Comparison of ENCODE assay signal across 8 mouse cellular contexts in genomic region chr5:24350531-24351250, GRCm38 (mm10). TPM values are rescaled to one million over a fixed set of nuclear protein-coding genes. Genes with fewer than 3 reads are reported as not detected.
DNase-seq lines count a peak whose midpoint lies in the region; ATAC-seq lines count a peak whose summit lies in the region.

No protein-coding gene starts in this region.

- H3K4me1 ChIP-seq in lung, embryonic 16.5 days (replicated peaks; ENCODE audit: control insufficient read depth, insufficient read depth, low read length), result peaks cover 37% of the 10 kb centered on the region
- H3K4me1 ChIP-seq in forebrain, embryonic 10.5 days, result peaks cover 72% of the 10 kb centered on the region
- peaks cover 73% of the 10 kb centered on the region for H3K4me1 ChIP-seq in limb, embryonic 10.5 days
- peaks cover 49% of the 10 kb centered on the region for H3K4me1 ChIP-seq in stomach, embryonic 14.5 days (ENCODE audit: control insufficient read depth, insufficient read depth, low read length)

- no peaks in the 10 kb centered on the region for H3K9me3 ChIP-seq in lung, embryonic 16.5 days (ENCODE audit: control insufficient read depth, low read length)
- no peaks in the 10 kb centered on the region for H3K9me3 ChIP-seq in forebrain, embryonic 10.5 days
- no peaks in the 10 kb centered on the region for H3K9me3 ChIP-seq in limb, embryonic 10.5 days (replicated peaks)
- no peaks in the 10 kb centered on the region for H3K9me3 ChIP-seq in stomach, embryonic 14.5 days (ENCODE audit: control insufficient read depth, low read depth, low read length)

- H3K27ac ChIP-seq in lung, embryonic 16.5 days (ENCODE audit: low read length), result no peak overlapping the region
- H3K27ac ChIP-seq in forebrain, embryonic 10.5 days, result peak overlapping the region; percentile 86
- H3K27ac ChIP-seq in limb, embryonic 10.5 days, result peak overlapping the region; percentile 85
- H3K27ac ChIP-seq in stomach, embryonic 14.5 days (ENCODE audit: low read length), result peak overlapping the region; percentile 91

- peak overlapping the region; percentile 95 for H3K4me2 ChIP-seq in lung, embryonic 16.5 days (ENCODE audit: low read depth, low read length)
- H3K4me2 ChIP-seq in stomach, embryonic 14.5 days (replicated peaks; ENCODE audit: low read depth, low read length), result peak overlapping the region; percentile 99

- no peaks in the 10 kb centered on the region for H3K36me3 ChIP-seq in lung, embryonic 16.5 days (ENCODE audit: control insufficient read depth, insufficient read depth, low read length)
- no peaks in the 10 kb centered on the region for H3K36me3 ChIP-seq in forebrain, embryonic 10.5 days (replicated peaks)
- peaks cover under 1% of the 10 kb centered on the region; the same call in 1 of the 2 replicates for H3K36me3 ChIP-seq in limb, embryonic 10.5 days
- no peaks in the 10 kb centered on the region for H3K36me3 ChIP-seq in stomach, embryonic 14.5 days (ENCODE audit: control insufficient read depth, insufficient read depth, low read length)

- 33% methylated on average over 15 of the region's 15 CpGs for WGBS in lung, embryonic 16.5 days
- 35% methylated on average over 15 of the region's 15 CpGs for WGBS in forebrain, embryonic 10.5 days
- WGBS in limb, embryonic 10.5 days, result 36% methylated on average over 15 of the region's 15 CpGs
- 33% methylated on average over 15 of the region's 15 CpGs for WGBS in stomach, embryonic 14.5 days

- H3K4me3 ChIP-seq in lung, embryonic 16.5 days (ENCODE audit: low read length), result peak overlapping the region; percentile 65
- peak overlapping the region; percentile 77 for H3K4me3 ChIP-seq in forebrain, embryonic 10.5 days
- peak overlapping the region; percentile 72 for H3K4me3 ChIP-seq in limb, embryonic 10.5 days
- peak overlapping the region; percentile 68 for H3K4me3 ChIP-seq in stomach, embryonic 14.5 days (ENCODE audit: low read depth, low read length)

- no peak for DNase-seq in lung, postnatal 25 days (ENCODE audit: low spot score)
- DNase-seq in forebrain, embryonic 10.5 days (ENCODE audit: extremely low spot score, low spot score), result no peak
- peak; percentile 46 for DNase-seq in limb, embryonic 10.5 days (ENCODE audit: low spot score)
- no peak for DNase-seq in spleen, postnatal 14 days (ENCODE audit: low spot score in 2 of 2)
- no peak for DNase-seq in right cerebral cortex, postnatal 25 days
- DNase-seq in kidney, adult 18-20 months, result no peak

- H3K9ac ChIP-seq in lung, embryonic 16.5 days (ENCODE audit: low read length), result peak overlapping the region; percentile 69
- H3K9ac ChIP-seq in stomach, embryonic 14.5 days (replicated peaks; ENCODE audit: low read depth, low read length), result peak overlapping the region; percentile 80

- H3K27me3 ChIP-seq in lung, embryonic 16.5 days (ENCODE audit: control insufficient read depth, insufficient read depth, low read depth, low read length), result peaks cover 26% of the 10 kb centered on the region
- H3K27me3 ChIP-seq in forebrain, embryonic 10.5 days (ENCODE audit: poor library complexity, severe bottlenecking), result peaks cover 93% of the 10 kb centered on the region
- peaks cover 83% of the 10 kb centered on the region for H3K27me3 ChIP-seq in limb, embryonic 10.5 days (ENCODE audit: low read depth, poor library complexity, severe bottlenecking)
- no peaks in the 10 kb centered on the region for H3K27me3 ChIP-seq in stomach, embryonic 14.5 days (ENCODE audit: control insufficient read depth, insufficient read depth, low read length)

- ATAC-seq in lung, embryonic 16.5 days (ENCODE audit: low read depth), result no peak
- no peak for ATAC-seq in stomach, embryonic 14.5 days (ENCODE audit: insufficient number of reproducible peaks, insufficient read depth, low FRiP score, low read depth)

RNA-seq across cellular contexts. Expression of gene Kcnh2, which starts 0.7 kb away (rescaled TPM):
- polyA plus RNA-seq in lung, embryonic 16.5 days (2015; fragmentation: Nextera tagmentation; extraction: Ambion mirVana), result 5.6 and 6.5 TPM in 2 replicates
- polyA plus RNA-seq in forebrain, embryonic 10.5 days (2016; fragmentation: Nextera tagmentation; extraction: Ambion mirVana), result 17.8 and 21.3 TPM in 2 replicates
- 15.0 and 19.3 TPM in 2 replicates for polyA plus RNA-seq in limb, embryonic 10.5 days (2016; fragmentation: Nextera tagmentation; extraction: Ambion mirVana)
- 8.9 and 9.8 TPM in 2 replicates for polyA plus RNA-seq in stomach, embryonic 14.5 days (2014; fragmentation: Nextera tagmentation; extraction: Ambion mirVana)

RNA-seq across cellular contexts. Expression of gene Nos3, which starts 13.9 kb away (rescaled TPM):
- polyA plus RNA-seq in lung, embryonic 16.5 days (2015; fragmentation: Nextera tagmentation; extraction: Ambion mirVana), result 18.9 and 19.8 TPM in 2 replicates
- 7.6 and 8.1 TPM in 2 replicates for polyA plus RNA-seq in forebrain, embryonic 10.5 days (2016; fragmentation: Nextera tagmentation; extraction: Ambion mirVana)
- 8.4 and 8.9 TPM in 2 replicates for polyA plus RNA-seq in limb, embryonic 10.5 days (2016; fragmentation: Nextera tagmentation; extraction: Ambion mirVana)
- polyA plus RNA-seq in stomach, embryonic 14.5 days (2014; fragmentation: Nextera tagmentation; extraction: Ambion mirVana), result 4.6 and 4.9 TPM in 2 replicates

RNA-seq across cellular contexts. Expression of gene Atg9b, which starts 41.3 kb away (rescaled TPM):
- 0.46 and 0.49 TPM in 2 replicates for polyA plus RNA-seq in lung, embryonic 16.5 days (2015; fragmentation: Nextera tagmentation; extraction: Ambion mirVana)
- 0.99 and 1.3 TPM in 2 replicates for polyA plus RNA-seq in forebrain, embryonic 10.5 days (2016; fragmentation: Nextera tagmentation; extraction: Ambion mirVana)
- polyA plus RNA-seq in limb, embryonic 10.5 days (2016; fragmentation: Nextera tagmentation; extraction: Ambion mirVana), result 1.4 and 2.1 TPM in 2 replicates
- polyA plus RNA-seq in stomach, embryonic 14.5 days (2014; fragmentation: Nextera tagmentation; extraction: Ambion mirVana), result 0.57 and 0.68 TPM in 2 replicates

RNA-seq across cellular contexts. Expression of gene Abcb8, which starts 42.8 kb away (rescaled TPM):
- polyA plus RNA-seq in lung, embryonic 16.5 days (2015; fragmentation: Nextera tagmentation; extraction: Ambion mirVana), result 48.0 and 51.4 TPM in 2 replicates
- polyA plus RNA-seq in forebrain, embryonic 10.5 days (2016; fragmentation: Nextera tagmentation; extraction: Ambion mirVana), result 57.1 and 61.8 TPM in 2 replicates
- 56.6 and 56.7 TPM in 2 replicates for polyA plus RNA-seq in limb, embryonic 10.5 days (2016; fragmentation: Nextera tagmentation; extraction: Ambion mirVana)
- polyA plus RNA-seq in stomach, embryonic 14.5 days (2014; fragmentation: Nextera tagmentation; extraction: Ambion mirVana), result 46.2 and 52.5 TPM in 2 replicates
